Mouse (Mus musculus): Measurements from ENCODE around the gene Csmd2.

GRCm38 (mm10) chr4:128315328-128315727, 327.7 kb downstream of the Csmd2 start:
- TF ChIP-seq CTCF (conservative IDR thresholded peaks at IDR 0.05; ENCODE audit: insufficient read depth, insufficient read length, low read depth, low read length) = no peak
- no peak for TF ChIP-seq POLR2A (IDR thresholded peaks at IDR 0.05; ENCODE audit: low read depth, low read length)
